Mouse (Mus musculus): ENCODE results near the gene Auts2. TPM values are rescaled to one million over a fixed set of nuclear protein-coding genes. Genes with fewer than 3 reads are reported as not detected.

Gene Auts2
- polyA plus RNA-seq, 2 experiments: 38.3 to 50.8 TPM

GRCm38 (mm10) chr5:131658822-131659515 lies 884.2 kb downstream of the Auts2 start:
- Histone ChIP-seq H3K9me3 (ENCODE audit: control insufficient read depth, low read length) (no peaks in the 10 kb centered on the region), H3K4me3 (replicated peaks; ENCODE audit: low read length) (no peak overlapping the region), H3K4me1 (ENCODE audit: control insufficient read depth, insufficient read depth, low read length) (peaks cover 4% of the 10 kb centered on the region; the same call in 1 of the 2 replicates), H3K9ac (ENCODE audit: low read depth, low read length, severe bottlenecking) (no peak overlapping the region), H3K27ac (replicated peaks; ENCODE audit: low read depth, low read length) (no peak overlapping the region), H3K4me2 (replicated peaks; ENCODE audit: low read depth, low read length, severe bottlenecking) (no peak overlapping the region), H3K27me3 (ENCODE audit: control insufficient read depth, insufficient read depth, low read length) (no peaks in the 10 kb centered on the region), H3K36me3 (ENCODE audit: control insufficient read depth, insufficient read depth, low read length) (no peaks in the 10 kb centered on the region)
- 46% methylated on average over 19 of the region's 19 CpGs for WGBS
- no peak for ATAC-seq (ENCODE audit: low FRiP score, low read depth)
- no peak for DNase-seq (ENCODE audit: low spot score)
- no peak for TF ChIP-seq POLR2A (IDR thresholded peaks at IDR 0.05; ENCODE audit: borderline replicate concordance, extremely low read depth, insufficient read depth, insufficient read length)

- 65% methylated on average over 7 of the region's 7 CpGs for WGBS
- Histone ChIP-seq H3K27ac (replicated peaks; ENCODE audit: low read depth, low read length) (no peak overlapping the region), H3K9me3 (ENCODE audit: control insufficient read depth, low read length) (no peaks in the 10 kb centered on the region), H3K4me1 (ENCODE audit: control insufficient read depth, insufficient read depth, low read length) (peaks cover 11% of the 10 kb centered on the region; the same call in 1 of the 2 replicates), H3K36me3 (ENCODE audit: control insufficient read depth, insufficient read depth, low read length) (no peaks in the 10 kb centered on the region), H3K4me3 (replicated peaks; ENCODE audit: low read length) (no peak overlapping the region), H3K4me2 (replicated peaks; ENCODE audit: low read depth, low read length, severe bottlenecking) (no peak overlapping the region), H3K9ac (ENCODE audit: low read depth, low read length, severe bottlenecking) (no peak overlapping the region), H3K27me3 (ENCODE audit: control insufficient read depth, insufficient read depth, low read length) (no peaks in the 10 kb centered on the region)
- ATAC-seq (ENCODE audit: low FRiP score, low read depth): no peak
- no peak for DNase-seq (ENCODE audit: low spot score)
- no peak for TF ChIP-seq POLR2A (IDR thresholded peaks at IDR 0.05; ENCODE audit: borderline replicate concordance, extremely low read depth, insufficient read depth, insufficient read length)
Observed at GRCm38 (mm10) chr5:131654206-131654605, 888.9 kb downstream of the Auts2 start.

- Histone ChIP-seq H3K4me1 (ENCODE audit: control insufficient read depth, insufficient read depth, low read length) (peaks cover 25% of the 10 kb centered on the region), H3K4me2 (replicated peaks; ENCODE audit: low read depth, low read length, severe bottlenecking) (no peak overlapping the region), H3K36me3 (ENCODE audit: control insufficient read depth, insufficient read depth, low read length) (no peaks in the 10 kb centered on the region), H3K9ac (ENCODE audit: low read depth, low read length, severe bottlenecking) (no peak overlapping the region), H3K9me3 (ENCODE audit: control insufficient read depth, low read length) (no peaks in the 10 kb centered on the region), H3K4me3 (replicated peaks; ENCODE audit: low read length) (no peak overlapping the region), H3K27ac (replicated peaks; ENCODE audit: low read depth, low read length) (no peak overlapping the region), H3K27me3 (ENCODE audit: control insufficient read depth, insufficient read depth, low read length) (no peaks in the 10 kb centered on the region)
- no peak for TF ChIP-seq POLR2A (IDR thresholded peaks at IDR 0.05; ENCODE audit: borderline replicate concordance, extremely low read depth, insufficient read depth, insufficient read length)
- DNase-seq (ENCODE audit: low spot score) (no peak), ATAC-seq (ENCODE audit: low FRiP score, low read depth) (no peak)
- 48% methylated on average over 11 of the region's 11 CpGs for WGBS
Observed at GRCm38 (mm10) chr5:131650381-131650891, 892.7 kb downstream of the Auts2 start.

- H3K4me2 ChIP-seq (replicated peaks; ENCODE audit: low read depth, low read length, severe bottlenecking): no peak overlapping the region
Observed at GRCm38 (mm10) chr5:131647683-131648119, 895.4 kb downstream of the Auts2 start.

GRCm38 (mm10) chr5:131647104-131647682 lies 896.0 kb downstream of the Auts2 start:
- no peak for TF ChIP-seq POLR2A (IDR thresholded peaks at IDR 0.05; ENCODE audit: borderline replicate concordance, extremely low read depth, insufficient read depth, insufficient read length)
- ATAC-seq (ENCODE audit: low FRiP score, low read depth) (no peak), DNase-seq (ENCODE audit: low spot score) (no peak)
- peaks cover 31% of the 10 kb centered on the region for H3K4me1 ChIP-seq (ENCODE audit: control insufficient read depth, insufficient read depth, low read length)
- no peaks in the 10 kb centered on the region for H3K9me3 ChIP-seq (ENCODE audit: control insufficient read depth, low read length)
- 31% methylated on average over 4 of the region's 4 CpGs for WGBS
- H3K4me2 ChIP-seq (replicated peaks; ENCODE audit: low read depth, low read length, severe bottlenecking): no peak overlapping the region
- no peak overlapping the region for H3K27ac ChIP-seq (replicated peaks; ENCODE audit: low read depth, low read length)
- no peak overlapping the region for H3K4me3 ChIP-seq (replicated peaks; ENCODE audit: low read length)
- H3K9ac ChIP-seq (ENCODE audit: low read depth, low read length, severe bottlenecking): no peak overlapping the region
- H3K27me3 ChIP-seq (ENCODE audit: control insufficient read depth, insufficient read depth, low read length): no peaks in the 10 kb centered on the region
- no peaks in the 10 kb centered on the region for H3K36me3 ChIP-seq (ENCODE audit: control insufficient read depth, insufficient read depth, low read length)

More at GRCm38 (mm10) chr5:131647683-131648119, 895.4 kb downstream of the Auts2 start:
- no peak for TF ChIP-seq POLR2A (IDR thresholded peaks at IDR 0.05; ENCODE audit: borderline replicate concordance, extremely low read depth, insufficient read depth, insufficient read length)
- Histone ChIP-seq H3K9ac (ENCODE audit: low read depth, low read length, severe bottlenecking) (no peak overlapping the region), H3K4me3 (replicated peaks; ENCODE audit: low read length) (no peak overlapping the region), H3K36me3 (ENCODE audit: control insufficient read depth, insufficient read depth, low read length) (no peaks in the 10 kb centered on the region), H3K9me3 (ENCODE audit: control insufficient read depth, low read length) (no peaks in the 10 kb centered on the region), H3K27me3 (ENCODE audit: control insufficient read depth, insufficient read depth, low read length) (no peaks in the 10 kb centered on the region), H3K27ac (replicated peaks; ENCODE audit: low read depth, low read length) (no peak overlapping the region), H3K4me1 (ENCODE audit: control insufficient read depth, insufficient read depth, low read length) (peaks cover 27% of the 10 kb centered on the region)
- 16% methylated on average over 4 of the region's 4 CpGs for WGBS
- DNase-seq (ENCODE audit: low spot score): peak; percentile 55
- ATAC-seq (ENCODE audit: low FRiP score, low read depth): peak; percentile 64; the same call in 1 of the 2 replicates

Data from limb, embryonic 14.5 days (tissue).